Mouse (Mus musculus): ENCODE measurements around the gene Defb45.

Gene Defb45

GRCm38 (mm10) chr2:152607746-152608145, 8.5 kb upstream of the Defb45 start:
- DNase-seq (ENCODE audit: low spot score): no peak

GRCm38 (mm10) chr2:152604057-152604456, 4.9 kb upstream of the Defb45 start, which contains the start of gene Defb36:
Gene Defb36, plus strand, starts transcription at chr2:152604327.
- peak; percentile 48 for DNase-seq (ENCODE audit: low spot score)

- DNase-seq (ENCODE audit: low spot score): no peak
Observed at GRCm38 (mm10) chr2:152601275-152601960, 2.2 kb upstream of the Defb45 start.

GRCm38 (mm10) chr2:152600076-152600475, 877 bp upstream of the Defb45 start:
- no peak for DNase-seq (ENCODE audit: low spot score)

- DNase-seq (ENCODE audit: low spot score): no peak
Observed at GRCm38 (mm10) chr2:152589021-152589420, 10.2 kb downstream of the Defb45 start.

- DNase-seq (ENCODE audit: low spot score): no peak
Observed at GRCm38 (mm10) chr2:152588450-152588849, 10.7 kb downstream of the Defb45 start.

GRCm38 (mm10) chr2:152586926-152587560, 12.2 kb downstream of the Defb45 start:
- peak; percentile 11 for DNase-seq (ENCODE audit: low spot score)

GRCm38 (mm10) chr2:152580612-152581011, 18.6 kb downstream of the Defb45 start:
- no peak for DNase-seq (ENCODE audit: low spot score)

- no peak for DNase-seq (ENCODE audit: low spot score)
Observed at GRCm38 (mm10) chr2:152580107-152580506, 19.1 kb downstream of the Defb45 start, which contains the start of gene Defb19. Gene Defb19, minus strand, starts transcription at chr2:152580312.

GRCm38 (mm10) chr2:152573484-152573883, 25.7 kb downstream of the Defb45 start:
- DNase-seq (ENCODE audit: low spot score): no peak

- DNase-seq (ENCODE audit: low spot score): no peak
Observed at GRCm38 (mm10) chr2:152572114-152572794, 26.9 kb downstream of the Defb45 start, which contains the start of gene Defb21. Gene Defb21, plus strand, starts transcription at chr2:152572744.

GRCm38 (mm10) chr2:152570313-152570712, 28.9 kb downstream of the Defb45 start:
- no peak for DNase-seq (ENCODE audit: low spot score)

- DNase-seq (ENCODE audit: low spot score): no peak
Observed at GRCm38 (mm10) chr2:152569881-152570280, 29.3 kb downstream of the Defb45 start.

GRCm38 (mm10) chr2:152569038-152569437, 30.2 kb downstream of the Defb45 start, which contains the start of gene Gm17416:
Gene Gm17416, plus strand, starts transcription at chr2:152569338.
- DNase-seq (ENCODE audit: low spot score): no peak

GRCm38 (mm10) chr2:152556655-152557054, 42.5 kb downstream of the Defb45 start:
- no peak for DNase-seq (ENCODE audit: low spot score)

- peak; percentile 55 for DNase-seq (ENCODE audit: low spot score)
Observed at GRCm38 (mm10) chr2:152553774-152554423, 45.3 kb downstream of the Defb45 start.

GRCm38 (mm10) chr2:152548124-152548523, 51.1 kb downstream of the Defb45 start:
- DNase-seq (ENCODE audit: low spot score): no peak

GRCm38 (mm10) chr2:152544691-152545090, 54.5 kb downstream of the Defb45 start:
- peak; percentile 76 for DNase-seq (ENCODE audit: low spot score)

- no peak for DNase-seq (ENCODE audit: low spot score)
Observed at GRCm38 (mm10) chr2:152543478-152543877, 55.7 kb downstream of the Defb45 start.
